Mouse (Mus musculus) monocyte, adult 5-6 weeks (primary cell): ENCODE measurements around the gene A430005L14Rik. TPM values are rescaled to one million over a fixed set of nuclear protein-coding genes. Genes with fewer than 3 reads are reported as not detected.
A peak's percentile ranks its signal among the peaks of the same experiment; 100 is the strongest.

Experiments used
- ATAC-seq: fragments of 153-309, 156-312 bp; replicated peaks from 2 replicates; pipeline ENCODE4 v1.8.0; 2017; ENCODE audit warnings: mild to moderate bottlenecking; ENCODE audit not compliant: low TSS enrichment, insufficient number of reproducible peaks, severe bottlenecking, poor library complexity, low FRiP score
- total RNA-seq: library from RNA; stranded (forward); fragments of 200-1000, 200-491, 200-594 nt; gene quantifications from 3 replicates; pipeline ENCODE4 v1.2.3, GENCODE M21; 2017

The A430005L14Rik gene
- total RNA-seq, 1 experiment from 2014 or later, result 30.3 TPM

- ATAC-seq, result no peak
Measured at GRCm38 (mm10) chr4:153967556-153967955, 10.5 kb downstream of the A430005L14Rik start.

GRCm38 (mm10) chr4:153968063-153968462 is 11.0 kb downstream of the A430005L14Rik start:
- ATAC-seq, result no peak

GRCm38 (mm10) chr4:153974431-153975291 is 17.6 kb downstream of the A430005L14Rik start, which contains the start of the genes Dffb and Cep104:
TSS of gene Dffb (minus strand) at chr4:153975126.
TSS of gene Cep104 (plus strand) at chr4:153975194.
- ATAC-seq, result peak; percentile 87

GRCm38 (mm10) chr4:153975292-153975662 is 18.2 kb downstream of the A430005L14Rik start:
- ATAC-seq, result no peak

GRCm38 (mm10) chr4:153975768-153976167 is 18.7 kb downstream of the A430005L14Rik start:
- no peak for ATAC-seq

- no peak for ATAC-seq
Measured at GRCm38 (mm10) chr4:153979243-153979642, 22.2 kb downstream of the A430005L14Rik start.

- ATAC-seq, result no peak
Measured at GRCm38 (mm10) chr4:153980470-153980869, 23.4 kb downstream of the A430005L14Rik start.

GRCm38 (mm10) chr4:153992715-153993114 is 35.7 kb downstream of the A430005L14Rik start:
- ATAC-seq, result no peak

GRCm38 (mm10) chr4:153993505-153993904 is 36.5 kb downstream of the A430005L14Rik start:
- no peak for ATAC-seq

GRCm38 (mm10) chr4:154005488-154005887 is 48.5 kb downstream of the A430005L14Rik start:
- no peak for ATAC-seq

- no peak for ATAC-seq
Measured at GRCm38 (mm10) chr4:154006264-154006663, 49.2 kb downstream of the A430005L14Rik start.

GRCm38 (mm10) chr4:154007759-154008158 is 50.7 kb downstream of the A430005L14Rik start:
- ATAC-seq, result no peak

GRCm38 (mm10) chr4:154010907-154011645 is 54.0 kb downstream of the A430005L14Rik start:
- ATAC-seq, result no peak

Other genes with a start within 250 kb of the A430005L14Rik start
- 15.3 to 16.6 TPM (median 15.4 TPM) in 3 replicates for gene Dffb, start 17.9 kb downstream of the A430005L14Rik start, total RNA-seq
- 3.7 to 8.5 TPM (median 3.9 TPM) in 3 replicates for gene Cep104, start 18.0 kb downstream of the A430005L14Rik start, total RNA-seq
- 43.7 to 56.2 TPM (median 54.8 TPM) in 3 replicates for gene Lrrc47, start 54.5 kb downstream of the A430005L14Rik start, total RNA-seq
- 0.10 to 1.1 TPM (median 0.49 TPM) in 3 replicates for gene Smim1, start 69.0 kb downstream of the A430005L14Rik start, total RNA-seq
- gene Ccdc27, start 85.4 kb downstream of the A430005L14Rik start, total RNA-seq, result not detected in 3 replicates
- gene Trp73, start 183.0 kb downstream of the A430005L14Rik start, total RNA-seq, result not detected in 3 replicates
- gene Wrap73, start 185.1 kb downstream of the A430005L14Rik start, total RNA-seq, result 8.2 to 15.0 TPM (median 14.1 TPM) in 3 replicates
- 73.1 to 107 TPM (median 99.0 TPM) in 3 replicates for gene Tprgl, start 203.4 kb downstream of the A430005L14Rik start, total RNA-seq
- gene Megf6, start 213.5 kb downstream of the A430005L14Rik start, total RNA-seq, result not detected in 3 replicates